Mouse (Mus musculus) hindbrain, postnatal 0 days (tissue): ENCODE measurements at regions not wholly inside any gene's neighbourhood (a gene's known extent, or its start where the extent isn't known, plus 50 kb on each side); places are given as distances from the start of the nearest gene placed in this dataset.

Experiments
- ATAC-seq: fragments of 200-750 bp; cut with Nextera tagmentation; 2 replicates; pipeline ENCODE4 v1.8.0; 2017; ENCODE audit warnings: mild to moderate bottlenecking, moderate TSS enrichment, moderate library complexity
- DNase-seq: peaks from one replicate; pipeline ENCODE4 v3.0.0-alpha.2; 2015; ENCODE audit warnings: low spot score
- H3K27ac ChIP-seq: fragments of 300-500 bp; sonication (generic); 2 replicates; pipeline ENCODE4 v1.5.1; 2014; ENCODE audit warnings: mild to moderate bottlenecking
- H3K27me3 ChIP-seq: fragments of 300-500 bp; sonication (generic); 2 replicates; pipeline ENCODE4 v1.6.1; 2014; ENCODE audit warnings: low read length, mixed read lengths; ENCODE audit not compliant: insufficient read depth
- H3K36me3 ChIP-seq: fragments of 300-500 bp; sonication (generic); 2 replicates; pipeline ENCODE4 v1.6.1; 2014; ENCODE audit warnings: low read length, mixed read lengths; ENCODE audit not compliant: insufficient read depth
- H3K4me1 ChIP-seq: fragments of 300-500 bp; sonication (generic); 2 replicates; pipeline ENCODE4 v1.6.1; 2014; ENCODE audit warnings: antibody characterized with exemption, low read length, mixed read lengths; ENCODE audit not compliant: insufficient read depth
- H3K4me2 ChIP-seq: fragments of 300-500 bp; sonication (generic); 2 replicates; pipeline ENCODE4 v1.6.1; 2014; ENCODE audit warnings: low read depth, mild to moderate bottlenecking, low read length, moderate library complexity, mixed read lengths
- H3K4me3 ChIP-seq: fragments of 300-500 bp; sonication (generic); 2 replicates; pipeline ENCODE4 v1.5.1; 2014; ENCODE audit warnings: low read length
- H3K9ac ChIP-seq: fragments of 300-500 bp; sonication (generic); replicated peaks from 2 replicates; pipeline ENCODE4 v1.6.1; 2014; ENCODE audit warnings: mild to moderate bottlenecking, low read length, moderate library complexity, mixed read lengths
- H3K9me3 ChIP-seq: fragments of 300-500 bp; sonication (generic); 2 replicates; pipeline ENCODE4 v1.6.1; 2016; ENCODE audit warnings: low read length, mixed read lengths
- CTCF ChIP-seq: IDR thresholded peaks from 2 replicates; pipeline ENCODE4 v1.5.1; 2016; ENCODE audit warnings: antibody characterized with exemption, control low read depth, low read depth
- WGBS: fragments of 180-500 bp; shearing (Covaris S2); extraction: QIAGEN DNeasy Blood & Tissue Kit; methylation state at CpG from one replicate; pipeline ENCODE4 v1.1.7; 2014; 5-methylcytosine and 5-hydroxymethylcytosine counted together

GRCm38 (mm10) chr4:84209538-84209937 is 465.5 kb downstream of the Bnc2 start:
- Histone ChIP-seq H3K36me3 (no peaks in the 10 kb centered on the region), H3K9ac (no peak overlapping the region), H3K27me3 (no peaks in the 10 kb centered on the region), H3K4me2 (no peak overlapping the region), H3K4me3 (no peak overlapping the region), H3K4me1 (no peaks in the 10 kb centered on the region), H3K27ac (no peak overlapping the region), H3K9me3 (no peaks in the 10 kb centered on the region)
- TF ChIP-seq CTCF = no peak
- no peak for DNase-seq
- WGBS = 87% methylated on average over 2 of the region's 2 CpGs
- ATAC-seq = no peak

- Histone ChIP-seq H3K9ac (no peak overlapping the region), H3K27ac (no peak overlapping the region), H3K4me2 (peak overlapping the region; percentile 5; the same call in 1 of the 2 replicates), H3K27me3 (no peaks in the 10 kb centered on the region), H3K9me3 (no peaks in the 10 kb centered on the region), H3K4me3 (no peak overlapping the region), H3K4me1 (no peaks in the 10 kb centered on the region), H3K36me3 (no peaks in the 10 kb centered on the region)
- DNase-seq (no peak), ATAC-seq (no peak)
- no peak for TF ChIP-seq CTCF
- 39% methylated on average over 11 of the region's 11 CpGs for WGBS
Measured at GRCm38 (mm10) chr4:84211311-84211875, 463.7 kb downstream of the Bnc2 start.

GRCm38 (mm10) chr4:84212004-84212403 is 463.1 kb downstream of the Bnc2 start:
- Histone ChIP-seq H3K9me3 (no peaks in the 10 kb centered on the region), H3K9ac (no peak overlapping the region), H3K36me3 (no peaks in the 10 kb centered on the region), H3K4me2 (no peak overlapping the region), H3K4me1 (no peaks in the 10 kb centered on the region), H3K4me3 (no peak overlapping the region), H3K27ac (no peak overlapping the region), H3K27me3 (no peaks in the 10 kb centered on the region)
- TF ChIP-seq CTCF = no peak
- DNase-seq (peak; percentile 61), ATAC-seq (peak; percentile 62; the same call in 1 of the 2 replicates)
- WGBS = 35% methylated on average over 6 of the region's 6 CpGs

- Histone ChIP-seq H3K9ac (no peak overlapping the region), H3K9me3 (no peaks in the 10 kb centered on the region), H3K36me3 (no peaks in the 10 kb centered on the region), H3K4me2 (no peak overlapping the region), H3K27me3 (no peaks in the 10 kb centered on the region), H3K4me1 (no peaks in the 10 kb centered on the region), H3K4me3 (no peak overlapping the region), H3K27ac (no peak overlapping the region)
- no peak for TF ChIP-seq CTCF
- DNase-seq (no peak), ATAC-seq (no peak)
- 91% methylated on average over 8 of the region's 8 CpGs for WGBS
Measured at GRCm38 (mm10) chr4:84214523-84214922, 460.6 kb downstream of the Bnc2 start.

GRCm38 (mm10) chr4:84218961-84219360 is 456.1 kb downstream of the Bnc2 start:
- H3K4me1 ChIP-seq = no peaks in the 10 kb centered on the region
- no peak overlapping the region for H3K9ac ChIP-seq
- no peaks in the 10 kb centered on the region for H3K27me3 ChIP-seq
- no peak overlapping the region for H3K4me2 ChIP-seq
- ATAC-seq (no peak), DNase-seq (no peak)
- no peaks in the 10 kb centered on the region for H3K36me3 ChIP-seq
- no peaks in the 10 kb centered on the region for H3K9me3 ChIP-seq
- WGBS = 79% methylated on average over 4 of the region's 4 CpGs
- H3K27ac ChIP-seq = no peak overlapping the region
- no peak for TF ChIP-seq CTCF
- H3K4me3 ChIP-seq = no peak overlapping the region

- Histone ChIP-seq H3K4me1 (no peaks in the 10 kb centered on the region), H3K27ac (no peak overlapping the region), H3K4me3 (no peak overlapping the region), H3K9me3 (no peaks in the 10 kb centered on the region), H3K27me3 (no peaks in the 10 kb centered on the region), H3K36me3 (no peaks in the 10 kb centered on the region), H3K4me2 (no peak overlapping the region), H3K9ac (no peak overlapping the region)
- DNase-seq = no peak
- ATAC-seq = no peak
- whole genome bisulfite sequencing = 45% methylated on average over 4 of the region's 4 CpGs
- TF ChIP-seq CTCF = no peak
Measured at GRCm38 (mm10) chr4:84222057-84222717, 452.9 kb downstream of the Bnc2 start.

GRCm38 (mm10) chr4:84222805-84223335 is 452.2 kb downstream of the Bnc2 start:
- H3K4me1 ChIP-seq = no peaks in the 10 kb centered on the region
- 73% methylated on average over 11 of the region's 11 CpGs for WGBS
- no peak overlapping the region for H3K9ac ChIP-seq
- H3K4me2 ChIP-seq = no peak overlapping the region
- no peak overlapping the region for H3K4me3 ChIP-seq
- DNase-seq = no peak
- H3K36me3 ChIP-seq = no peaks in the 10 kb centered on the region
- no peak for ATAC-seq
- H3K27me3 ChIP-seq = no peaks in the 10 kb centered on the region
- TF ChIP-seq CTCF = no peak
- H3K27ac ChIP-seq = no peak overlapping the region
- H3K9me3 ChIP-seq = no peaks in the 10 kb centered on the region
